Mouse (Mus musculus): ENCODE measurements around the gene Mrtfa. TPM values are rescaled to one million over a fixed set of nuclear protein-coding genes. Genes with fewer than 3 reads are reported as not detected.

Gene Mrtfa
- polyA plus RNA-seq, 1 experiment from 2014 or later = 13.5 TPM

DNA sequence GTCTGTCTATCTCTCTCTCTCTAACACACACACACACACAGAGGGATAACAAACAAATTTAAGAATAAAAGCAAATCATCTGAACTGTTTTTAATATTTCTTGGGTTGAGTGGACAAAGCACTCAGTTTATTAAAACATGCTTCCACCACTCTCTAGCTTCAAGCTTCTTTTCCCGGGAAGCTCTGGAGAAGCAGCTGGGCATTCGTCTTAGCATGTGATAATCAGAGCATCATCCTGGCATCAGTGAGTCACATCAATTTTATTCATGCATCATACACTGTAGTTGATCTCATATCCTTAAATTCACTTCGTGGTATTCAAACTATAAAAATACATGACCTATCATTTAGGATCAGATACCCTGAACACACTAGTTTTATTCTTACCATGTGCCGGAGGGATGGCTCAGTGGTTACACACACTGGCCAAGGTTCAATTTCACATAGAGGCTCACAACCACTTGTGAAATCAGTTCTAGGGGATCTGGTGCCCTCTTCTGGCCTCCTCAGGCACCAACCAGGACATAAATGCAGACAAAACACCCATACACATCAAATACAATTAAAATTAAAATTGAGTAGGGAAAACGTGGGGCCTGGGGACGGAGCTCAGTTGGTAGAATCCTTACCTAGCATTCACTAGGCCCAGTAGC is 141.0 kb downstream of the Mrtfa start:
- peak; percentile 79 for TF ChIP-seq CTCF (IDR thresholded peaks at IDR 0.05)
- TF ChIP-seq EP300 (IDR thresholded peaks at IDR 0.05) = no peak
- 73% methylated on average over 6 of the region's 6 CpGs for WGBS

DNA sequence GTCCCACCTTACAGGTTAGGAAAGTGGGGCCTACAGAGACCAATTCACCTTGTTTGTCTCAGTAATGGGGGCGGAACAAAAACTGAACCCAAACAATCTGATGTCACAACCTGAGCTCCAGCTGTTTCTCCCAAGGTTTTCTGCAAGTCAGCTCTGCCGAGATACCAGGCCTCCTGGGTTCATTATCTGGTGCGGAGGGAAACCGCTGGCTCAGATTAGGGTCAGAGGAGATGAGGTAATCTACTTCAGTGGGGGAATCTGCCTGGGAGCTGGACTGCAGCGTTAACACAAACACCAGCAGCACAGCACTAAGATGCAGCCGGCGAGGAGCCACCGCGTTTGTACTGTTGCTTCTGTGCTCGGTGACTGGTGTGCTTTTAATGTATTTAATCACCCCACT is 143.1 kb downstream of the Mrtfa start:
- ATAC-seq (no peak), DNase-seq (ENCODE audit: low spot score) (no peak)
- WGBS = 52% methylated on average over 10 of the region's 10 CpGs

More for the DNA sequence above, 141.0 kb downstream of the Mrtfa start:
- H3K27me3 ChIP-seq (replicated peaks; ENCODE audit: insufficient read depth, low read length) = no peaks in the 10 kb centered on the region
- no peak overlapping the region for H3K4me2 ChIP-seq (replicated peaks; ENCODE audit: low read depth, low read length)
- H3K4me1 ChIP-seq (ENCODE audit: insufficient read depth, low read depth, low read length) = no peaks in the 10 kb centered on the region
- no peak overlapping the region for H3K27ac ChIP-seq (ENCODE audit: low read length)
- ATAC-seq (no peak), DNase-seq (ENCODE audit: low spot score) (peak; percentile 67)
- H3K4me3 ChIP-seq (ENCODE audit: low read depth, low read length) = no peak overlapping the region
- H3K9me3 ChIP-seq (ENCODE audit: low read length) = no peaks in the 10 kb centered on the region
- H3K9ac ChIP-seq (replicated peaks; ENCODE audit: low read depth) = no peak overlapping the region
- no peaks in the 10 kb centered on the region for H3K36me3 ChIP-seq (ENCODE audit: insufficient read depth, low read length)

DNA sequence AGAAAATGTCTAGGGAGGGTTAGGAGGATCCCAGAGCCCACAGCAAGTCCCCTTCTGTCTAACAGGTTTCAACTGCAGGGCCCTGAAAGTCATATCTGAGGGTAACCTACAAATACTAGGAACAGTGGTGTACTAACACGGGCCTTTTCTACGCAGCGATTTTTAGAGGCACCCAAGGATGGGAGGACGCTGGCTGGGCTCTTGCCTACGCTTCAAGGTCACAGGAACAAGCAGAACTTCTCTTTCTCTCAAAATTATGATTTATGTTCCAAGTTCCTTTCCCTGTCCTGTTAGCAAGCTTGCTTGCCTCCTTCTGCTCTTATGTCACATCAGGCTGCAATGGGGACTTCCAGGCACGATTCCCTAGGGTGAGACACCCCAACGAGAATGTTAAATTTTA is 144.5 kb downstream of the Mrtfa start:
- Histone ChIP-seq H3K27ac (ENCODE audit: low read length) (no peak overlapping the region), H3K27me3 (replicated peaks; ENCODE audit: insufficient read depth, low read length) (no peaks in the 10 kb centered on the region), H3K9me3 (ENCODE audit: low read length) (no peaks in the 10 kb centered on the region), H3K4me3 (ENCODE audit: low read depth, low read length) (no peak overlapping the region), H3K4me2 (replicated peaks; ENCODE audit: low read depth, low read length) (no peak overlapping the region), H3K36me3 (ENCODE audit: insufficient read depth, low read length) (no peaks in the 10 kb centered on the region), H3K9ac (replicated peaks; ENCODE audit: low read depth) (no peak overlapping the region), H3K4me1 (ENCODE audit: insufficient read depth, low read depth, low read length) (no peaks in the 10 kb centered on the region)
- 80% methylated on average over 7 of the region's 7 CpGs for WGBS
- ATAC-seq (no peak), DNase-seq (ENCODE audit: low spot score) (no peak)
- TF ChIP-seq EP300 (IDR thresholded peaks at IDR 0.05) = no peak
- no peak for TF ChIP-seq CTCF (IDR thresholded peaks at IDR 0.05)

More for the DNA sequence above, 143.1 kb downstream of the Mrtfa start:
- Histone ChIP-seq H3K4me2 (replicated peaks; ENCODE audit: low read depth, low read length) (no peak overlapping the region), H3K36me3 (ENCODE audit: insufficient read depth, low read length) (no peaks in the 10 kb centered on the region), H3K4me1 (ENCODE audit: insufficient read depth, low read depth, low read length) (no peaks in the 10 kb centered on the region), H3K27ac (ENCODE audit: low read length) (no peak overlapping the region), H3K9ac (replicated peaks; ENCODE audit: low read depth) (no peak overlapping the region), H3K9me3 (ENCODE audit: low read length) (no peaks in the 10 kb centered on the region), H3K27me3 (replicated peaks; ENCODE audit: insufficient read depth, low read length) (no peaks in the 10 kb centered on the region), H3K4me3 (ENCODE audit: low read depth, low read length) (no peak overlapping the region)
- TF ChIP-seq CTCF (IDR thresholded peaks at IDR 0.05) (no peak), EP300 (IDR thresholded peaks at IDR 0.05) (no peak)

DNA sequence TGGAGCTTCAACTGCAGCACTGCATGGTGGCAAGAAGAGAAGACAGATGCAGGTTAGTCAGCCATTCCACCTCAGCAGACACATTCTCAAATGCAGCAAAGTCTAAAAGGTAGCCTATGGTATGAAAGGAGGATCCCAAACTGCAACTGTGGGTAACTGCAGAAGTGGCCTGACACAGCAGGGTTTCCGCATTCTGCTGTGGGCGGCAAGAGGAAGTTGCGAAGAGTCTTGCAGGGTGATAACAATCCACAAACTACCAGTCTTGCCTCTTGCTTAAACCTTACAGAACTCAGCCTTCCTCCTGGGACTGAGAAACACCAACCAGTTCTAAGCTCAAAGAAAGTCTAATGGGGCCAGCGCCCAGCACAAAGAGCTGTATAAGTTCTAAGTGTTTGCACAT is 145.2 kb downstream of the Mrtfa start:
- no peak overlapping the region for H3K4me2 ChIP-seq (replicated peaks; ENCODE audit: low read depth, low read length)
- H3K36me3 ChIP-seq (ENCODE audit: insufficient read depth, low read length) = no peaks in the 10 kb centered on the region
- peak overlapping the region; percentile 47; the same call in 1 of the 2 replicates for H3K27ac ChIP-seq (ENCODE audit: low read length)
- no peaks in the 10 kb centered on the region for H3K9me3 ChIP-seq (ENCODE audit: low read length)
- no peaks in the 10 kb centered on the region for H3K4me1 ChIP-seq (ENCODE audit: insufficient read depth, low read depth, low read length)
- H3K9ac ChIP-seq (replicated peaks; ENCODE audit: low read depth) = no peak overlapping the region
- no peaks in the 10 kb centered on the region for H3K27me3 ChIP-seq (replicated peaks; ENCODE audit: insufficient read depth, low read length)
- H3K4me3 ChIP-seq (ENCODE audit: low read depth, low read length) = 0 out of 2 replicates have a peak overlapping the region, but pooled peaks have one; percentile 3
- DNase-seq (ENCODE audit: low spot score) (peak; percentile 41), ATAC-seq (peak; percentile 21; the same call in 1 of the 2 replicates)
- no peak for TF ChIP-seq EP300 (IDR thresholded peaks at IDR 0.05)
- no peak for TF ChIP-seq CTCF (IDR thresholded peaks at IDR 0.05)
- WGBS = 83% methylated on average over 4 of the region's 4 CpGs

DNA sequence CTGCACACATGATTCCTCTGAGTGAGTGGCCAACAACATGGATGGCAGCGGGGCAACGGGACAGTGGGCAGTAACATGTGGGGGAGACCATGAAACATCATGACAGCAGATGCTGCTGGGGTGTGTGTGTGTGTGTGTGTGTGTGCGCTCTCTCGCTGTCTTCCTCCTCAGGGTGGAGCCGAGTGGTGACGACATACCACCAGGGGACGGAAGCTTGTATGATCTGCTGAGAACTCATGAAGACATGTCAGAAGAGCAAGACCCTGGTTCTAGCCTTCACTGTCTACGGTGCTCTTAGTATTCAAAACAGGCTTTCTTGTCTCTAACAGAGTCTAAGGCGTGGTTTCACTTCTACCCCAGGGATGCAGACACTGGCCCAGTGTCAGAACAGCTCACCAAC is 146.1 kb downstream of the Mrtfa start:
- H3K9me3 ChIP-seq (ENCODE audit: low read length) = no peaks in the 10 kb centered on the region
- no peak for ATAC-seq
- WGBS = 84% methylated on average over 9 of the region's 9 CpGs
- peak overlapping the region; percentile 3; the same call in 1 of the 2 replicates for H3K4me3 ChIP-seq (ENCODE audit: low read depth, low read length)
- H3K4me1 ChIP-seq (ENCODE audit: insufficient read depth, low read depth, low read length) = no peaks in the 10 kb centered on the region
- no peak for DNase-seq (ENCODE audit: low spot score)
- H3K27me3 ChIP-seq (replicated peaks; ENCODE audit: insufficient read depth, low read length) = no peaks in the 10 kb centered on the region
- TF ChIP-seq EP300 (IDR thresholded peaks at IDR 0.05) = no peak
- TF ChIP-seq CTCF (IDR thresholded peaks at IDR 0.05) = no peak
- H3K36me3 ChIP-seq (ENCODE audit: insufficient read depth, low read length) = no peaks in the 10 kb centered on the region
- no peak overlapping the region for H3K4me2 ChIP-seq (replicated peaks; ENCODE audit: low read depth, low read length)
- H3K9ac ChIP-seq (replicated peaks; ENCODE audit: low read depth) = no peak overlapping the region
- H3K27ac ChIP-seq (ENCODE audit: low read length) = peak overlapping the region; percentile 47; the same call in 1 of the 2 replicates

DNA sequence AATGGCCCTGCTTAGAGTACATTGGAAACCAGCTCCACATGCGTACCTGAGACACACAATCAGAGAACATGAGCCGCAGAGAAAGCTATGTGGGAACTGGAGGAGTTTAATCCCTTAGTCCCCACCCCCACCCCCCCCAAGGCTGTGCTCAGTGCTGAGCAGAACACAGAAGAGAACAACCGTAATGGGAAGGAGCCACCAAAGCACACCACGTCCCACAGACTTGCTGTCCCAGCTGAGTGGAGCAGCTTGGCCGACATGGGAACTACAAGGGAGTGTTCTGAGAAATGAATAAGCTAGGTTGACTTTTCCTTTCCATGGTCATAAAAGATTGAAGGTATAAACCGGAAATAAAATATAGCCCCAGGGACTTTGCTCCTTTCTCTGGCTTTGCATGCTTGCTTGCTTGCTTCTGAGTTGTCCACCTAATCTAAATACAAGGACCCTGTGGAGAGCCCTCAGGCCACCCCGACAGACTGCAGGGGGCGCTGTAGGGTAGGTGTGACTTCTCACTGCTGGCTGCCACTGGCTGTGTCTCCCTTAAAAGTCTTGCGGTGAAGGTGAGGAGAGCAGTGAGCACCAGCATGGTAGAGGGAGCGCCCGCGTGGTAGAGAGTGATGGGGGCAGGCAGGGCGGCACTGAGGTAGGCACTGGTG is 148.2 kb downstream of the Mrtfa start:
- Histone ChIP-seq H3K27me3 (replicated peaks; ENCODE audit: insufficient read depth, low read length) (no peaks in the 10 kb centered on the region), H3K4me2 (replicated peaks; ENCODE audit: low read depth, low read length) (no peak overlapping the region), H3K9ac (replicated peaks; ENCODE audit: low read depth) (no peak overlapping the region), H3K36me3 (ENCODE audit: insufficient read depth, low read length) (no peaks in the 10 kb centered on the region), H3K27ac (ENCODE audit: low read length) (no peak overlapping the region), H3K4me1 (ENCODE audit: insufficient read depth, low read depth, low read length) (no peaks in the 10 kb centered on the region), H3K9me3 (ENCODE audit: low read length) (no peaks in the 10 kb centered on the region), H3K4me3 (ENCODE audit: low read depth, low read length) (no peak overlapping the region)
- 67% methylated on average over 13 of the region's 13 CpGs for WGBS
- DNase-seq (ENCODE audit: low spot score) (no peak), ATAC-seq (0 out of 2 replicates have a peak, but pooled peaks have one; percentile 35)
- no peak for TF ChIP-seq EP300 (IDR thresholded peaks at IDR 0.05)
- peak; percentile 60 for TF ChIP-seq CTCF (IDR thresholded peaks at IDR 0.05)

Data from lung, postnatal 0 days (tissue).